Mouse (Mus musculus) liver, embryonic 11.5 days (tissue): ENCODE measurements around the gene Aldh3b2. TPM values are rescaled to one million over a fixed set of nuclear protein-coding genes. Genes with fewer than 3 reads are reported as not detected.
A peak's percentile ranks its signal among the peaks of the same experiment; 100 is the strongest.

Source experiments
- ATAC-seq: fragments of 200-750 bp; cut with Nextera tagmentation; replicated peaks from 2 replicates; pipeline ENCODE4 v1.8.0; 2017; ENCODE audit warnings: moderate number of reproducible peaks, mild to moderate bottlenecking, moderate TSS enrichment, moderate library complexity; ENCODE audit not compliant: low FRiP score
- DNase-seq: peaks from one replicate; pipeline ENCODE4 v3.0.0-alpha.2; 2017; ENCODE audit warnings: low spot score
- H3K27ac ChIP-seq: fragments of 300-500 bp; sonication (generic); 2 replicates; pipeline ENCODE4 v1.5.1; 2014; ENCODE audit warnings: mild to moderate bottlenecking, low read depth, low read length, control low read depth
- H3K27me3 ChIP-seq: fragments of 300-500 bp; sonication (generic); replicated peaks from 2 replicates; pipeline ENCODE4 v1.6.1; 2014; ENCODE audit warnings: low read length, mixed read lengths; ENCODE audit not compliant: control insufficient read depth, insufficient read depth
- H3K36me3 ChIP-seq: fragments of 300-500 bp; sonication (generic); 2 replicates; pipeline ENCODE4 v1.6.1; 2014; ENCODE audit warnings: mild to moderate bottlenecking, low read length, moderate library complexity, mixed read lengths; ENCODE audit not compliant: control insufficient read depth, insufficient read depth
- H3K4me1 ChIP-seq: fragments of 300-500 bp; sonication (generic); replicated peaks from 2 replicates; pipeline ENCODE4 v1.6.1; 2014; ENCODE audit warnings: low read length, mixed read lengths; ENCODE audit not compliant: control insufficient read depth, insufficient read depth
- H3K4me2 ChIP-seq: fragments of 300-500 bp; sonication (generic); 2 replicates; pipeline ENCODE4 v1.6.1; 2014; ENCODE audit warnings: mild to moderate bottlenecking, control low read depth, moderate library complexity
- H3K4me3 ChIP-seq: fragments of 300-500 bp; sonication (generic); 2 replicates; pipeline ENCODE4 v1.5.1; 2014; ENCODE audit warnings: low read depth, low read length, control low read depth
- H3K9ac ChIP-seq: fragments of 300-500 bp; sonication (generic); 2 replicates; pipeline ENCODE4 v1.6.1; 2014; ENCODE audit warnings: low read depth, low read length, control low read depth
- H3K9me3 ChIP-seq: fragments of 300-500 bp; sonication (generic); 2 replicates; pipeline ENCODE4 v1.6.1; 2016; ENCODE audit warnings: low read length, inconsistent platforms, mixed read lengths; ENCODE audit not compliant: control insufficient read depth
- WGBS: fragments of 180-500 bp; shearing (Covaris S2); extraction: QIAGEN DNeasy Blood & Tissue Kit; methylation state at CpG from one replicate; pipeline ENCODE4 v1.1.7; 2014; 5-methylcytosine and 5-hydroxymethylcytosine counted together
- polyA plus RNA-seq: library from polyadenylated mRNA; unstranded; fragments of >200 nt; fragmentation: Nextera tagmentation; extraction: Ambion mirVana; gene quantifications from 2 replicates; pipeline ENCODE4 v1.2.1, GENCODE M21; 2014

Gene Aldh3b2
- polyA plus RNA-seq, 1 experiment from 2014 or later: 0.70 TPM

DNA sequence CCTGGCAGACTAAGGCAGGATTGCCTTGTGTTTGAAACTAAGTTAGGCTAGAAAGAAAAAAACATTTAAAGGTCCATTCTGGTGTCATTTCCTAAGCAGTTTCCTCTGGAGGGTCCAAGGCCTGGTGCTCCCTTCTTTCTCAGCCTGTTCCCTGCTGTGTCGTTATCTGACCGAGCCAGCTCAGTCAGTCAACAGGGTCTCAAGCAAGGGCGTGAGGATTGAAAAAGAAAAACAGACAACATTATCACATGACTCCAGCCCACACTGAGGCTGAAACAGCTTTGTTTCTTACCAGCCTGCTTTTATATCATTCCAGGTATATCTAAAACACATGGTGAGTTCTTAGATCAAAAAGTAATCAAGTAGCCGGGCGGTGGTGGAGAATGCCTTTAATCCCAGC lies 43.5 kb downstream of the Aldh3b2 start:
- H3K27me3 ChIP-seq: no peaks in the 10 kb centered on the region
- WGBS: 35% methylated on average over 5 of the region's 5 CpGs
- ATAC-seq (peak; percentile 63), DNase-seq (no peak)
- no peaks in the 10 kb centered on the region for H3K9me3 ChIP-seq
- no peaks in the 10 kb centered on the region for H3K36me3 ChIP-seq
- H3K4me3 ChIP-seq: no peak overlapping the region
- H3K27ac ChIP-seq: peak overlapping the region; percentile 76
- H3K9ac ChIP-seq: peak overlapping the region; percentile 13; the same call in 1 of the 2 replicates
- 0 out of 2 replicates have a peak overlapping the region, but pooled peaks have one; percentile 6 for H3K4me2 ChIP-seq
- peaks cover 31% of the 10 kb centered on the region for H3K4me1 ChIP-seq

DNA sequence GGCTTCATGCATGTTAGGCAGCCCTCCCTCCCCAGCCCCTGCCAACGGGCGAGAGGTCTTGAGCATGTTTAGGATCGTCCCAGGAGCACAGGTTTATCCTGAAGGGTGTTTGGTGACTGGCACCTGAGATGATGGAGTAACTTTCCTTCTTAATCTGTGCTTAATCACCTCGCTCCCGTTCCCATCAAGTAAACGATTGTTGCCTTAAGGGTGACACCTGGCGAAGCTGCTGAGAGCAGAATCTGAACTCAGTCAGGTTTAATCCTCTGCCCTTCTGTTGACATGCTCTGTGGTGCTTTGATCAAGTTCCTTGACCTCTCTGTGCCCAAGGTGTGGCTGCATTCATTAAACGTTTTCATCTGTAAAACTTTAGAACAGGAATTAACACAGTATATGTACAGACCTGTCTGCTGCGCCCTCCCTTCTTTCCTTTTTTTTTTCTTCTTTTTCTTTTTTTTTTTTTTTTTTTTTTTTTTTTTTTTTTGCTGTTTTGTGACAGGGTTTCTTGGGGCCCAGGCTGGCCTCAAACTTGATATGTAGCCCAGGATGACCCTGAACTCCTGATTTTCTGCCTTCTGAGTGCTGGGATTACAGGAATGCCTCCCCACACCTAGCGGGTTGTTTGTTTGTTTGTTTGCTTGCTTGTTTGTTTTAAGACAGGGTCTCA lies 45.9 kb downstream of the Aldh3b2 start:
- DNase-seq (no peak), ATAC-seq (no peak)
- H3K27me3 ChIP-seq: no peaks in the 10 kb centered on the region
- H3K27ac ChIP-seq: no peak overlapping the region
- H3K36me3 ChIP-seq: no peaks in the 10 kb centered on the region
- 65% methylated on average over 10 of the region's 10 CpGs for WGBS
- H3K9ac ChIP-seq: no peak overlapping the region
- H3K9me3 ChIP-seq: no peaks in the 10 kb centered on the region
- H3K4me1 ChIP-seq: peaks cover 21% of the 10 kb centered on the region
- H3K4me2 ChIP-seq: no peak overlapping the region
- no peak overlapping the region for H3K4me3 ChIP-seq

DNA sequence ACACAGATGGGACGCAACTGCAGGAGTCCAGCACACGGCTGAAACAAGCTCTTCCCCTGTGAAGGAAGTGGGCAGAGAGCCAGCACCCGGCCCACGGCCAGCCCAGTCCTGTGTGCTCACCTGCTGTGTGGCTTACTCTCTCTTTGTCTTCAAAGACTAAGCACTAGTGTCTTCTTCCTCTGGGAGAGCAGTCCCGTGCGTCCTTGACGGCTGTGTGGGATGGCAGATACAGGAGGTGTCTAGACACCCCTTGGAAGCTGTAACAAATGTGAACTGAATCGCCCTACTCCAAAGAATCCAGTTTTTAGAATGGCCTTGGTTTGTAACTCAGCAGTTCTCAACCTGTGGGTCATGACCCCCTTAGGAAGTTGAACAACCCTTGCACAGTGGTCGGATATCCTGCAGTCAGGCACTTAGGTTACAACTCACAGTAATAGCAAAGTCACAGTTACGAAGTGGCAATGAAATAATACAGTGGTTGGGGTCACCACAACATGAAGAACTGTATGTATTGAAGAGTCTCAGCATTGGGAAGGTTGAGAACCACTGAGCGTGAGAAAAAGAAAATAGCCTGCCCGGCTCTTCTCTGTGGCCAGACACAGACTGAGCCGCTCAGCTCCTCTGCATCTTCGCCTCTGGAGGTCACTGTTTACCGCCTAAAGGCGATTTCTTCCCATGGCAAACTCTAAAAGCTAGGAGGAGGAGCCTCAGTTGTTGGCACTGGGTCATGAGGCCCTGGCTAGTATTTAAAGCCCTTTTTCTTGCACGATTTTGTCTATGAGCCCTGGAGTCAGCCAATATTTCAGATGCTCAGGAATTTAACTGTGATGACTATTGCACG lies 46.8 kb downstream of the Aldh3b2 start:
- ATAC-seq (peak; percentile 73), DNase-seq (peak; percentile 57)
- Histone ChIP-seq H3K9me3 (no peaks in the 10 kb centered on the region), H3K4me3 (no peak overlapping the region), H3K36me3 (no peaks in the 10 kb centered on the region), H3K4me1 (peaks cover 16% of the 10 kb centered on the region), H3K27me3 (no peaks in the 10 kb centered on the region), H3K27ac (no peak overlapping the region), H3K9ac (0 out of 2 replicates have a peak overlapping the region, but pooled peaks have one; percentile 16), H3K4me2 (peak overlapping the region; percentile 25; the same call in 1 of the 2 replicates)
- WGBS: 41% methylated on average over 18 of the region's 18 CpGs

DNA sequence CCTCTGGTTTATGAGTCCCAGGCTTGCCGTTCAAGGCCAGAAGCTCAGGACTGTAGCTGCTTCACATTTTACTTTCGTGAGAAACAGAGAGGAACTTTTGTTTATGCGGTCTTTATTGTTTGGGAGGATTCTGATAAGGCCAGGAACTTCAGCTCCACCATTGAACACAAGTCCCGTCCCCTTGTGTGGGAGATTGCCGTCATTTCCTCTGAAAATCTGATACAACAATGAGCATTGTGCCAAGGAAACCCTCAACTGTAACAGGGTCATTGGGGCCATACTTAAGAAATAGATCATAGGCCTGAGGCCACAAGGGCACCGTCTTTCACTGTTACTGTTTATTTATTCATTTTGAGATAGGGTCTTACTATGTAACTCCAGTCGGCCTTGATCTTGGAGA lies 51.1 kb downstream of the Aldh3b2 start:
- Histone ChIP-seq H3K4me3 (no peak overlapping the region), H3K4me1 (peaks cover 5% of the 10 kb centered on the region; the same call in 1 of the 2 replicates), H3K9ac (no peak overlapping the region), H3K36me3 (no peaks in the 10 kb centered on the region), H3K4me2 (no peak overlapping the region), H3K27ac (no peak overlapping the region), H3K27me3 (no peaks in the 10 kb centered on the region), H3K9me3 (peaks cover 7% of the 10 kb centered on the region)
- 69% methylated on average over 7 of the region's 7 CpGs for WGBS
- no peak for ATAC-seq
- no peak for DNase-seq

DNA sequence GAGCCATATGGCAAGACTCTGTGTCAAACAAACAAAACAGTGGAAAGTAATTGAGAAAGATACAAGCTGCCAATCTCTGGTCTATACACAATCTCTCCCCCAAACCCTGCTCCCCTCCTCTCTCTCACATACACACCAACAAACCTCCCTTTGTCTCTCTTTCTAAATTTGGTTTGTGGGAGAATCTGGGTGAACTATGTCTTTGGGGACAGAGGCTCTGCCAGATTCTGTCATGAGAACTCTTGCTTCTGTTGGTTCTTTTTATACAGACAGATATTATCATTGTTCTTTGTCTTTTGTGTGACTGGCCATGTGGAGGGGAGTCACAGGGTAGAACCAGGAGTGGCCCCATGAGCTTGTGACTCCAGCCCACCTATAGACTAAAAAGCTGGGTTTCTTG lies 55.4 kb downstream of the Aldh3b2 start:
- Histone ChIP-seq H3K27ac (no peak overlapping the region), H3K27me3 (no peaks in the 10 kb centered on the region), H3K9ac (no peak overlapping the region), H3K36me3 (no peaks in the 10 kb centered on the region), H3K9me3 (peaks cover 7% of the 10 kb centered on the region), H3K4me1 (peaks cover 2% of the 10 kb centered on the region; the same call in 1 of the 2 replicates), H3K4me3 (no peak overlapping the region), H3K4me2 (no peak overlapping the region)
- DNase-seq: no peak
- no peak for ATAC-seq

Other genes with a start within 250 kb of the Aldh3b2 start
- gene Kmt5b, start 204.9 kb upstream of the Aldh3b2 start, polyA plus RNA-seq: 17.8 and 17.9 TPM in 2 replicates
- 35.4 and 37.5 TPM in 2 replicates for gene Chka, start 120.6 kb upstream of the Aldh3b2 start, polyA plus RNA-seq
- gene Tcirg1, start 65.2 kb upstream of the Aldh3b2 start, polyA plus RNA-seq: 39.8 and 42.8 TPM in 2 replicates
- 278 and 287 TPM in 2 replicates for gene Ndufs8, start 59.6 kb upstream of the Aldh3b2 start, polyA plus RNA-seq
- gene Aldh3b1, start 42.5 kb upstream of the Aldh3b2 start, polyA plus RNA-seq: 1.7 TPM in 2 replicates
- gene Unc93b1, start 37.1 kb upstream of the Aldh3b2 start, polyA plus RNA-seq: 14.2 and 16.0 TPM in 2 replicates
- not detected in 2 replicates for gene Aldh3b3, start 13.7 kb upstream of the Aldh3b2 start, polyA plus RNA-seq
- gene Acy3, start 14.2 kb downstream of the Aldh3b2 start, polyA plus RNA-seq: 12.0 and 14.5 TPM in 2 replicates
- gene Tbx10, start 20.4 kb downstream of the Aldh3b2 start, polyA plus RNA-seq: 1.8 TPM in 2 replicates
- 30.8 and 32.3 TPM in 2 replicates for gene Nudt8, start 28.3 kb downstream of the Aldh3b2 start, polyA plus RNA-seq
- 1.6 and 2.4 TPM in 2 replicates for gene Gm49405, start 28.3 kb downstream of the Aldh3b2 start, polyA plus RNA-seq
- gene Doc2g, start 31.0 kb downstream of the Aldh3b2 start, polyA plus RNA-seq: 2.8 and 4.1 TPM in 2 replicates
- gene Ndufv1, start 40.5 kb downstream of the Aldh3b2 start, polyA plus RNA-seq: 232 and 234 TPM in 2 replicates
- 733 and 765 TPM in 2 replicates for gene Gstp1, start 65.7 kb downstream of the Aldh3b2 start, polyA plus RNA-seq
- gene Gstp2, start 73.7 kb downstream of the Aldh3b2 start, polyA plus RNA-seq: 5.5 and 6.1 TPM in 2 replicates
- gene Gstp3, start 87.2 kb downstream of the Aldh3b2 start, polyA plus RNA-seq: 14.6 and 16.7 TPM in 2 replicates
- gene Cabp2, start 109.2 kb downstream of the Aldh3b2 start, polyA plus RNA-seq: 0.51 and 0.52 TPM in 2 replicates
- gene Cdk2ap2, start 124.9 kb downstream of the Aldh3b2 start, polyA plus RNA-seq: 121 and 135 TPM in 2 replicates
- 7.2 and 8.0 TPM in 2 replicates for gene Pitpnm1, start 127.7 kb downstream of the Aldh3b2 start, polyA plus RNA-seq
- gene Aip, start 153.5 kb downstream of the Aldh3b2 start, polyA plus RNA-seq: 56.2 and 61.8 TPM in 2 replicates
- gene Gpr152, start 167.5 kb downstream of the Aldh3b2 start, polyA plus RNA-seq: not detected in 2 replicates
- 0.21 TPM in 1 of 2 replicates, not detected in the other for gene Cabp4, start 171.7 kb downstream of the Aldh3b2 start, polyA plus RNA-seq
- 126 and 132 TPM in 2 replicates for gene Coro1b, start 176.3 kb downstream of the Aldh3b2 start, polyA plus RNA-seq
- 38.7 and 41.1 TPM in 2 replicates for gene Ptprcap, start 181.3 kb downstream of the Aldh3b2 start, polyA plus RNA-seq
- gene Rps6kb2, start 191.0 kb downstream of the Aldh3b2 start, polyA plus RNA-seq: 41.0 and 53.5 TPM in 2 replicates
- 0.89 and 1.2 TPM in 2 replicates for gene Carns1, start 203.2 kb downstream of the Aldh3b2 start, polyA plus RNA-seq
- 3.3 and 3.4 TPM in 2 replicates for gene Tbc1d10c, start 219.0 kb downstream of the Aldh3b2 start, polyA plus RNA-seq
- gene Ppp1ca, start 219.7 kb downstream of the Aldh3b2 start, polyA plus RNA-seq: 773 and 809 TPM in 2 replicates
- 35.7 and 38.8 TPM in 2 replicates for gene Rad9a, start 229.3 kb downstream of the Aldh3b2 start, polyA plus RNA-seq
- gene Clcf1, start 241.9 kb downstream of the Aldh3b2 start, polyA plus RNA-seq: 1.9 and 2.4 TPM in 2 replicates
- not detected in 2 replicates for gene AC109138.7, start 242.0 kb downstream of the Aldh3b2 start, polyA plus RNA-seq